Mouse (Mus musculus) left cerebral cortex, postnatal 14 days (tissue): ENCODE data around the gene Kmt2b. TPM values are rescaled to one million over a fixed set of nuclear protein-coding genes. Genes with fewer than 3 reads are reported as not detected.

Experiments used
- microRNA-seq, 2 experiments: library from miRNA; unstranded; fragments of <30 nt; microRNA quantifications; one replicate each; pipeline ENCODE4 v1.2.0; 2022
- total RNA-seq, 2 experiments: library from RNA; stranded (reverse); gene quantifications; 2 replicates each; pipeline ENCODE4 v1.2.3; 2021

Gene Kmt2b
- total RNA-seq, 2 experiments from 2014 or later, result 48.5 to 49.0 TPM

Small RNA genes within 50 kb of the gene (microRNA-seq; reads per million reads assigned to microRNA genes)
- gene Gm38670 (0 to 1.3 reads per million in 2 experiments), gene Mir3569 (0.67 to 1.1 reads per million in 2 experiments)

Other genes with a start within 250 kb of the Kmt2b start
- gene Lrfn3, start 226.0 kb downstream of the Kmt2b start, total RNA-seq, result 10 to 100 TPM; 39.1 to 42.5 TPM
- gene Tyrobp, start 175.0 kb downstream of the Kmt2b start, total RNA-seq, result 10 to 100 TPM; 24.9 to 26.1 TPM
- gene Hcst, start 168.9 kb downstream of the Kmt2b start, total RNA-seq, result 1 to 10 TPM in 1 of 2 experiments, not detected in 1; 2.6 TPM
- gene Nfkbid, start 167.0 kb downstream of the Kmt2b start, total RNA-seq, result 1 to 10 TPM; 2.8 to 4.2 TPM
- 1,000 to 10,000 TPM; 1,098 to 1,148 TPM for gene Aplp1, start 143.2 kb downstream of the Kmt2b start, total RNA-seq
- gene Kirrel2, start 131.0 kb downstream of the Kmt2b start, total RNA-seq, result 1 to 10 TPM; 6.1 to 8.0 TPM
- gene Nphs1, start 130.4 kb downstream of the Kmt2b start, total RNA-seq, result under 1 TPM; 0.35 to 0.53 TPM
- not detected for gene Prodh2, start 95.1 kb downstream of the Kmt2b start, total RNA-seq
- 100 to 1,000 TPM; 233 to 246 TPM for gene Arhgap33, start 53.7 kb downstream of the Kmt2b start, total RNA-seq
- 10 to 100 TPM in 1 of 2 experiments, 1 to 10 TPM in 1; 5.3 to 10.8 TPM for gene Hspb6, start 36.5 kb downstream of the Kmt2b start, total RNA-seq
- gene Proser3, start 36.4 kb downstream of the Kmt2b start, total RNA-seq, result 1 to 10 TPM; 2.7 to 3.8 TPM
- 10 to 100 TPM; 37.5 to 39.0 TPM for gene Lin37, start 28.9 kb downstream of the Kmt2b start, total RNA-seq
- 10 to 100 TPM; 60.2 to 61.4 TPM for gene U2af1l4, start 25.4 kb downstream of the Kmt2b start, total RNA-seq
- gene Gm49396, start 25.4 kb downstream of the Kmt2b start, total RNA-seq, result 1 to 10 TPM; 3.8 to 4.6 TPM
- 10 to 100 TPM; 81.0 to 81.3 TPM for gene Psenen, start 25.1 kb downstream of the Kmt2b start, total RNA-seq
- gene Igflr1, start 23.3 kb downstream of the Kmt2b start, total RNA-seq, result 1 to 10 TPM; 1.1 to 1.6 TPM
- not detected for gene Zbtb32, start 10.2 kb upstream of the Kmt2b start, total RNA-seq
- gene Upk1a, start 24.1 kb upstream of the Kmt2b start, total RNA-seq, result under 1 TPM; 0.32 to 0.48 TPM
- 100 to 1,000 TPM; 783 to 807 TPM for gene Cox6b1, start 37.4 kb upstream of the Kmt2b start, total RNA-seq
- gene Etv2, start 47.1 kb upstream of the Kmt2b start, total RNA-seq, result not detected
- 10 to 100 TPM; 67.9 to 69.0 TPM for gene Rbm42, start 61.6 kb upstream of the Kmt2b start, total RNA-seq
- gene Haus5, start 76.3 kb upstream of the Kmt2b start, total RNA-seq, result 1 to 10 TPM; 5.9 to 6.5 TPM
- not detected for gene Pmis2, start 82.9 kb upstream of the Kmt2b start, total RNA-seq
- not detected for gene 2200002J24Rik, start 110.2 kb upstream of the Kmt2b start, total RNA-seq
- 1 to 10 TPM in 1 of 2 experiments, under 1 TPM in 1; 0.78 to 1.0 TPM for gene Atp4a, start 123.5 kb upstream of the Kmt2b start, total RNA-seq
- 100 to 1,000 TPM; 137 TPM for gene Tmem147, start 140.8 kb upstream of the Kmt2b start, total RNA-seq
- not detected for gene Gapdhs, start 155.0 kb upstream of the Kmt2b start, total RNA-seq
- 10 to 100 TPM in 1 of 2 experiments, 1 to 10 TPM in 1; 5.5 to 10.0 TPM for gene Sbsn, start 162.7 kb upstream of the Kmt2b start, total RNA-seq
- gene Dmkn, start 175.0 kb upstream of the Kmt2b start, total RNA-seq, result 1 to 10 TPM; 3.6 to 4.2 TPM
- gene Krtdap, start 199.2 kb upstream of the Kmt2b start, total RNA-seq, result not detected
- gene Ffar2, start 235.0 kb upstream of the Kmt2b start, total RNA-seq, result under 1 TPM in 1 of 2 experiments, not detected in 1; 0.17 TPM